Mouse (Mus musculus) left cerebral cortex, adult 2 months (tissue): ENCODE measurements around the gene Sh3tc1. TPM values are rescaled to one million over a fixed set of nuclear protein-coding genes. Genes with fewer than 3 reads are reported as not detected.

Experiments used
- DNase-seq, 2 experiments: peaks; one replicate each; pipeline ENCODE4 v3.0.0; 2021 to 2022; ENCODE audit warnings: low spot score in 2 of 2, mixed read lengths in 1 of 2; ENCODE audit errors: extremely low spot score in 1 of 2
- H3K27ac ChIP-seq: fragments of 200-600 bp; 2 replicates; pipeline ENCODE4 v1.8.1; 2022
- H3K4me3 ChIP-seq: fragments of 200-600 bp; 2 replicates; pipeline ENCODE4 v1.8.1; 2022
- CTCF ChIP-seq: fragments of 200-600 bp; IDR thresholded peaks from 2 replicates; pipeline ENCODE4 v1.8.1; 2022; ENCODE audit warnings: antibody characterized with exemption, mild to moderate bottlenecking, moderate library complexity
- intact Hi-C: fragments of 180-260 bp; cut with DNase I; formaldehyde crosslinking; loops from one replicate; pipeline ENCODE4 v1.15.1; 2025
- long read RNA-seq, 2 experiments: library from polyadenylated mRNA; stranded (forward); transcript quantifications; one replicate each; pipeline ENCODE4 v2.0.0; 2021; ENCODE audit warnings: borderline mapping rate in 2 of 2
- total RNA-seq, 2 experiments: library from RNA; stranded (reverse); gene quantifications; 2 replicates each; pipeline ENCODE4 v1.2.3; 2021

Gene Sh3tc1
- 1 to 10 TPM; 2.4 to 4.3 TPM for total RNA-seq
- long read RNA-seq, experiment 1, full-length matches to known transcripts, result 5 of 6 reads
- long read RNA-seq, experiment 1, partial matches to known transcripts, result 1 of 6 reads
- long read RNA-seq, experiment 1, other reads (novel, unspliced or antisense), result 0 of 6 reads
- long read RNA-seq, experiment 2, full-length matches to known transcripts, result 5 of 8 reads
- long read RNA-seq, experiment 2, partial matches to known transcripts, result 1 of 8 reads
- long read RNA-seq, experiment 2, other reads (novel, unspliced or antisense), result 2 of 8 reads

- intact Hi-C loops, result loop anchor here (10.0 kb wide), 1 partner anchor 635 kb away; the partner anchor contains the start of gene Lrpap1
- no peak within 1 kb of the TSS for H3K4me3 ChIP-seq
- DNase-seq, result no peak
- TF ChIP-seq CTCF, result no peak
- no peak within 1 kb of the TSS for H3K27ac ChIP-seq
Observed at GRCm38 (mm10) chr5:35739536-35740278, at the start of gene Sh3tc1. Gene Sh3tc1, minus strand, starts transcription at chr5:35739987.

DNA sequence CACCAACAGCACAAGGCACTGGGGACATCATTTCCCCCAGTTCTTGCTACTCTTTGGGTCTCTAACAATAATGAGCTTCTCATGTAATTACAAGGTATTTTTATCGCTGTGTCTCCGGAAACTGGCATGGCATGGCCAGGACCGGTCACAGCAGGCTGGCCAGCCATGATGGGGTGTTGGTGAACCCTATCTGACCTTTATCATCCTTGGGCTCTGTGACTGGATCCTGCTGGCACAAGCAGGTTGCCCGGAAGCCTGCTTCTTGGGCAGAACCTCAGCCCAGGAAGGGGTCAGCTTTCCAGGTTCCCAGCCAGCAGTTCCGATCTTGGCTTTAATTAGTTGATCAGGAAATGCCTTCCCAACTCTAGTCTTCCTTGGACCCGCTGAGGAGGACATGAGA is 48.9 kb upstream of the Sh3tc1 start:
- intact Hi-C loops, result loop anchor here (2.0 kb wide), 1 partner anchor 26 kb away; no protein-coding TSS in a partner anchor
- TF ChIP-seq CTCF, result no peak
- H3K27ac ChIP-seq, result peak overlapping the region; percentile 90
- no peak for DNase-seq
- no peak overlapping the region for H3K4me3 ChIP-seq

GRCm38 (mm10) chr5:35787847-35788246 is 48.1 kb upstream of the Sh3tc1 start:
- H3K27ac ChIP-seq, result peak overlapping the region; percentile 90
- intact Hi-C loops, result loop anchor here (2.0 kb wide), 1 partner anchor 27 kb away; no protein-coding TSS in a partner anchor
- peak; percentile 59 to 62 for DNase-seq
- H3K4me3 ChIP-seq, result no peak overlapping the region
- TF ChIP-seq CTCF, result no peak

- no peak for DNase-seq
- no peak for TF ChIP-seq CTCF
- H3K4me3 ChIP-seq, result no peak overlapping the region
- intact Hi-C loops, result no loop called here
- peak overlapping the region; percentile 90 for H3K27ac ChIP-seq
Observed at GRCm38 (mm10) chr5:35785853-35786252, 46.1 kb upstream of the Sh3tc1 start.

DNA sequence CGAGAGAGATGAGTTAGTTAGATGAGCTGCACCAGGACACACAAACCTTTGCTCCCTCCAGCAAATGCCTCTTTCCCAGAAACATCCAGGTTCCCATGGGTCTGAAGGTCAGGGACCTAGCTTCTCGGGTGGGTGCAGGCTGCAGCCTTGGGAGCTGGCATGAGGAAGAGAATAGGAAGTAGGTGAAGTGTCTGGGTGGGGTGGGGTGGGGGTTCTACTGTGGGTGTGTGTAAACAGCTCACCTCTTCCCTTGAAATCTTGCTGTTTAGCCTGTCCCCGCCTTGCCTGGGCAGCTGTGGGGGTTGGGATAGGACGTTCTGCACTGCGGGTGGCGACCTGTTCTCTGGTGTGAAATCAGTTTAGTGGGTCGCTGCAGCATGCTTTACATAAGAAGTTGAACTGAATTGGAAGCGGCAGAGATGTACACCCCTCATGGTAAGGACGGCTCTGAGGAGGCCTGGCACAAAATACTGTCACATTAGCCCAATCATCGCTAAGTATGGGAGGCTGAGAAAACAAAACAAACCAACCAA is 42.9 kb upstream of the Sh3tc1 start:
- DNase-seq, result no peak
- no peak for TF ChIP-seq CTCF
- intact Hi-C loops, result no loop called here
- H3K4me3 ChIP-seq, result no peak overlapping the region
- peak overlapping the region; percentile 63 for H3K27ac ChIP-seq

DNA sequence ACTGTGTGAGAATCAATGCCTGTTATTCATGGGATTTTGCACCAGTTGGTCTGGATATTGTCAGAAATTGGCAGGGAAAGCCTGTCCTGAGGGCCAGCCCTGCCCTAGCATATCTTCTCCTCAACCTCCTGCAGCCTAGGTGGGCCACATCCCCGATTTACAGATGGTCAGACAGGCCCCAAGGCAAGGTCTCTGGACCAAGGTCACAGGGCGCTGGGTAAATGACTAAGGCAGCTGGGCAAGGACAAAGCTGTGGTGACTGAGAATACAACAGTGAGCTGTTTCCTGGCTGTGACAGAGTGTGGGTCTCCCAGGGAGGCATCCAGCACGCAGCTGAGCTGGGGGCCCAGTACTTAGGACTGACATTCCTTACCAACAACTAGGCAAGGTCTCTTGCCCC is 41.3 kb upstream of the Sh3tc1 start:
- Histone ChIP-seq H3K27ac (peak overlapping the region; percentile 50; the same call in 1 of the 2 replicates), H3K4me3 (no peak overlapping the region)
- no peak for DNase-seq
- intact Hi-C loops, result no loop called here
- TF ChIP-seq CTCF, result no peak

GRCm38 (mm10) chr5:35774137-35774424 is 34.3 kb upstream of the Sh3tc1 start:
- Histone ChIP-seq H3K4me3 (no peak overlapping the region), H3K27ac (no peak overlapping the region; the same call in 1 of the 2 replicates)
- no peak for TF ChIP-seq CTCF
- DNase-seq, result no peak
- intact Hi-C loops, result no loop called here

- H3K4me3 ChIP-seq, result no peak overlapping the region
- TF ChIP-seq CTCF, result no peak
- intact Hi-C loops, result no loop called here
- H3K27ac ChIP-seq, result peak overlapping the region; percentile 24; the same call in 1 of the 2 replicates
- DNase-seq, result no peak
Observed at GRCm38 (mm10) chr5:35773274-35774136, 33.7 kb upstream of the Sh3tc1 start.

DNA sequence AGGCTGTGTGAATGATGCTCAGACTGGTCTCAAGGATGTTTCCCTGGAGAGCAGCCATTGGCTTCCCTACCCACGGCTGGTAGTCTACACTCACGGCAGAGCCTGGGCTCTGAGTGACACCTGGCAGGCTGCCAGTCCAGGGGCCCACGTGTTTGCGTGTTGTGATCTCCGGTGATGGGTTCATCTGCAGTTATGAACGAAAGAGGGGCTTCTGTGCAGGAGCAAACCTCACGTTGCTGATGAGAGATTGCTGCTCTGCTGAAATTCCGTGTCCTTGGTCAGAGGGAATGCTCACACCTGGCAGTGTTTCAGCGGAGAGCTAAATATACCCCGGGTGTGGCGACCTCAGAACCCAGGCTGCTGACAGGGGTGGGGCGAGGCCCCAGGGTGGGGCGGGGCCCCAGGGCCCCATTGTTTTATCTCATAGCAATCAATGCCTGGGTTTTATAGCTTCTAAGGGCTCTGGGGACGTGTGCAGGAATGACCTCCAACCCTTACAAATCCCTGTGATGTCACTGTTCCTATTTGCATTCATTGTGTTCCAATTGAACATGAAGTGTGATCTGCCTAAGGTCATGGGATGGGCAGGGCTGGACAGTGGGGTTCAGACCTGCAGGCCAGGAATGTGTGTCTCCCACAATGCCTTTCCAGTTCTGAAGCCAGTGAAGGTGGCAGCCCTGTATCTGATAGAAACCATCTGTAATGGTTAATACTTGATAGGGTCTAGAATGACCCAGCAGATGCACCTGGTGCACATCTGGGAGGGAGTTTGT is 31.3 kb upstream of the Sh3tc1 start:
- H3K27ac ChIP-seq, result no peak overlapping the region
- intact Hi-C loops, result no loop called here
- no peak overlapping the region for H3K4me3 ChIP-seq
- DNase-seq, result no peak
- TF ChIP-seq CTCF, result no peak

DNA sequence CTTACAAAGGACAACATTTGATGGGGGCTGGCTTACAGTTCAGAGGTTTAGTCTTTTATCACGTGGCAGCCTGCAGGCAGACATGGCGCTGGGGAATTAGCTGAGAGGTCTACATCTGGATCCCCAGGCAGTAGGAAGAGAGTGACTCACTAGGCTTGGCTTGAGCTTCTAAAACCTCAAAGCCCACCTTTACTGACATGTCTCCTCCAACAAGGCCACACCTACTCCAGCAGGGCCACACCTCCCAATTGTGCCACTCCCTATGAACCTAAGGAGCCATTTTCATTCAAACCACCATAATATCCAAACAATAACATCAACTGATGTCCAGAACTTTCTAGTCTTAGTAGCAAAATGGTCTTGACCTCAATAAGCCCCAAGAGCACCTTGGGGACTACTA is 30.5 kb upstream of the Sh3tc1 start:
- Histone ChIP-seq H3K27ac (no peak overlapping the region), H3K4me3 (no peak overlapping the region)
- TF ChIP-seq CTCF, result no peak
- DNase-seq, result no peak
- intact Hi-C loops, result no loop called here

- no peak for TF ChIP-seq CTCF
- no peak overlapping the region for H3K27ac ChIP-seq
- DNase-seq, result no peak
- intact Hi-C loops, result no loop called here
- H3K4me3 ChIP-seq, result no peak overlapping the region
Observed at GRCm38 (mm10) chr5:35768997-35769396, 29.2 kb upstream of the Sh3tc1 start.
